Mouse (Mus musculus) liver, embryonic 14.5 days (tissue): ENCODE results near the gene Ltbp2.

Source experiments
- CTCF ChIP-seq: IDR thresholded peaks from 2 replicates; pipeline ENCODE4 v1.5.1; 2016; ENCODE audit warnings: antibody characterized with exemption, low read depth, control low read depth
- EP300 ChIP-seq: IDR thresholded peaks from 2 replicates; pipeline ENCODE4 v1.6.1; 2016; ENCODE audit warnings: antibody characterized with exemption, low read depth

- TF ChIP-seq CTCF (no peak), EP300 (no peak)
These were observed 19.8 kb downstream of the Ltbp2 start for GRCm38 (mm10) chr12:84856532-84856931.
